ENCODE assay signal across 27 mouse cellular contexts in the genomic region with DNA sequence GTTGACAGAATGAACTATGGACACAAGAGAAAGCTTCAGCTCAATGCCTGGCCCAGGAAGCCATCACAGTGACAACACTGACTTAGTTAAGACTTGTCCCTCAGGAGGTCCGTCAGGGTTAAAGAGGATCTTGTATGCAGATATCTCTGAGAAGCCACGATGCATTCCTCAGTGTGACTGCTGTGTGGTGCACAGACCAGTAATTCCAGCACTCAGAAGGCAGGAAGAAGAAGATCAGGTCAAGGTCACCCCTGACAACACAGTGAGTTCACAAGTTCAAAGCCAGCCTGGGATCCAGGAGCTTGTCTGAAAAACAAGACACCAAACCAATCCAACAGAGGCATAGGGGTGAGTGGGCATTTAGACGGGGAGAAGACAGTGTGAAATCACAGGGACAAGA.
DNase-seq lines count a peak whose midpoint lies in the region; ATAC-seq lines count a peak whose summit lies in the region.
"Had no signal": no experiment of that assay in that cellular context is flagged by ENCODE, and none has a peak within 500 bp of the region (broad histone marks: within the 10 kb centered on the region; RNA-seq: fewer than 3 reads in every experiment).

No protein-coding gene starts in this region.

- H3K4me2 ChIP-seq in embryonic facial prominence, embryonic 13.5 days = no peak overlapping the region
- no peak overlapping the region for H3K4me2 ChIP-seq in limb, embryonic 15.5 days
- H3K4me2 ChIP-seq: embryonic facial prominence, embryonic 15.5 days; heart, embryonic 13.5 days; hindbrain, embryonic 14.5 days had no signal

- WGBS in embryonic facial prominence, embryonic 13.5 days = 68% methylated on average over 3 of the region's 3 CpGs
- WGBS in limb, embryonic 15.5 days = 71% methylated on average over 3 of the region's 3 CpGs

- no peaks in the 10 kb centered on the region for H3K9me3 ChIP-seq in embryonic facial prominence, embryonic 13.5 days
- H3K9me3 ChIP-seq in limb, embryonic 15.5 days = no peaks in the 10 kb centered on the region
- H3K9me3 ChIP-seq: embryonic facial prominence, embryonic 15.5 days; heart, embryonic 10.5 days; heart, embryonic 13.5 days had no signal

- H3K27ac ChIP-seq in embryonic facial prominence, embryonic 13.5 days = peak overlapping the region; percentile 69; the same call in 1 of the 2 replicates
- H3K27ac ChIP-seq in limb, embryonic 15.5 days = peak overlapping the region; percentile 75
- H3K27ac ChIP-seq: heart, adult 2 months; heart, embryonic 13.5 days; hindbrain, embryonic 14.5 days; hindbrain, postnatal 0 days had no signal

- no peaks in the 10 kb centered on the region for H3K36me3 ChIP-seq in embryonic facial prominence, embryonic 13.5 days
- H3K36me3 ChIP-seq in limb, embryonic 15.5 days = no peaks in the 10 kb centered on the region
- H3K36me3 ChIP-seq: embryonic facial prominence, embryonic 15.5 days; heart, embryonic 10.5 days; heart, embryonic 13.5 days had no signal

- peak; percentile 88 for DNase-seq in ES-CJ7 (ENCODE audit: low read depth, low spot score)
- peak; percentile 91 for DNase-seq in R1 (ENCODE audit: low read depth, low spot score)
- no peak for DNase-seq in heart, adult 18-20 months
- no peak for DNase-seq in kidney, postnatal 36 days
- no peak for DNase-seq in spleen, adult 18-20 months
- DNase-seq: adrenal gland, adult 2 months; adrenal gland, postnatal 25 days; B cell, adult 2 months; cerebellum, adult 11-12 months; cerebellum, adult 8-10 months; cerebellum, postnatal 10 days; cerebellum, postnatal 36 days; embryo, embryonic 11 days; gastrocnemius, postnatal 25 days; heart, adult 2 months; heart, postnatal 14 days; heart, postnatal 4 days had no signal

- no peak overlapping the region for H3K4me3 ChIP-seq in embryonic facial prominence, embryonic 13.5 days
- no peak overlapping the region for H3K4me3 ChIP-seq in limb, embryonic 15.5 days
- H3K4me3 ChIP-seq: embryonic facial prominence, embryonic 15.5 days; heart, adult 2 months; heart, embryonic 10.5 days; heart, embryonic 13.5 days had no signal

- H3K9ac ChIP-seq in embryonic facial prominence, embryonic 13.5 days = no peak overlapping the region
- H3K9ac ChIP-seq in limb, embryonic 15.5 days = no peak overlapping the region
- H3K9ac ChIP-seq: embryonic facial prominence, embryonic 15.5 days; hindbrain, embryonic 14.5 days had no signal

- no peaks in the 10 kb centered on the region; the same call in 1 of the 2 replicates for H3K27me3 ChIP-seq in embryonic facial prominence, embryonic 13.5 days
- peaks cover 9% of the 10 kb centered on the region; the same call in 1 of the 2 replicates for H3K27me3 ChIP-seq in limb, embryonic 15.5 days
- H3K27me3 ChIP-seq: CH12.LX; heart, embryonic 13.5 days had no signal

- peaks cover 54% of the 10 kb centered on the region for H3K4me1 ChIP-seq in embryonic facial prominence, embryonic 13.5 days
- peaks cover 55% of the 10 kb centered on the region for H3K4me1 ChIP-seq in limb, embryonic 15.5 days

- ATAC-seq in embryonic facial prominence, embryonic 13.5 days (ENCODE audit: insufficient number of reproducible peaks, insufficient read depth, low FRiP score, low TSS enrichment, low read depth) = no peak
- no peak for ATAC-seq in limb, embryonic 15.5 days (ENCODE audit: insufficient number of reproducible peaks, low FRiP score, low TSS enrichment, low read depth)
- ATAC-seq: forebrain, embryonic 14.5 days; hindbrain, postnatal 0 days; inflammation-experienced regulatory T-cells, adult 6 months had no signal

Comparison
In these comparisons a context has a peak if more than half of its experiments do, and no peak if none do; other contexts are left out.
1. DNase-seq: peak in ES-CJ7 (single experiment) and R1 (single experiment); none in heart, adult 18-20 months (0 of 2), kidney, postnatal 36 days (0 of 2) and spleen, adult 18-20 months (0 of 2).